Mouse (Mus musculus): ENCODE results near the gene Dock7.

The Dock7 gene

GRCm38 (mm10) chr4:98910246-98910645, 210.5 kb downstream of the Dock7 start:
- CTCF ChIA-PET = no interaction called here

- CTCF ChIA-PET = no interaction called here
Observed at GRCm38 (mm10) chr4:98887148-98887547, 233.6 kb downstream of the Dock7 start.
